Mouse (Mus musculus) cerebellum, postnatal 25 days (tissue): ENCODE measurements at regions not wholly inside any gene's neighbourhood (a gene's known extent, or its start where the extent isn't known, plus 50 kb on each side); places are given as distances from the start of the nearest gene placed in this dataset.

ENCODE experiments used
- DNase-seq, 2 experiments: peaks; one replicate each; pipeline ENCODE4 v3.0.0; 2021; ENCODE audit warnings: mixed read lengths in 2 of 2

GRCm38 (mm10) chr4:71409867-71410266, 347.9 kb downstream of the Gm11232 start:
- no peak for DNase-seq

- DNase-seq: no peak
These were observed 367.3 kb downstream of the Gm11232 start for GRCm38 (mm10) chr4:71390444-71390843.

DNA sequence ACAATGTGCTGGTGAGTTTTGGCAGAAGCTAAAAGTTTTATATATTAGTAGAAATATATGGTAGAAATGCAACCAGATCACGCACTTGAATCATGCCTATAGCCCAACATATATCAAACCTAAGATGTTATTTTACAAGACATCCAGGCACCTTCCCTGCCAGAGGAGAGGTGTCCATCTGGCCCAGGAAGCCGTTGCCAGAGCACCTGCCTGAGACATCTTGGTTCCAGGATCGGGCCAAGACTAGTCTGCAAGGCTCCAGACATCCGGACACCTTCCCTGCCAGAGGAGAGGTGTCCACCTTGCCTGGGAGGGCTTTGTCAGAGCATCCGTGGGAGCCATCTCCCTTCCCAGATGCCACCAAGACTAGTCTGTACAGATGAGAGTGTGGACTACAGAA, 388.5 kb downstream of the Gm11232 start:
- DNase-seq: no peak

DNA sequence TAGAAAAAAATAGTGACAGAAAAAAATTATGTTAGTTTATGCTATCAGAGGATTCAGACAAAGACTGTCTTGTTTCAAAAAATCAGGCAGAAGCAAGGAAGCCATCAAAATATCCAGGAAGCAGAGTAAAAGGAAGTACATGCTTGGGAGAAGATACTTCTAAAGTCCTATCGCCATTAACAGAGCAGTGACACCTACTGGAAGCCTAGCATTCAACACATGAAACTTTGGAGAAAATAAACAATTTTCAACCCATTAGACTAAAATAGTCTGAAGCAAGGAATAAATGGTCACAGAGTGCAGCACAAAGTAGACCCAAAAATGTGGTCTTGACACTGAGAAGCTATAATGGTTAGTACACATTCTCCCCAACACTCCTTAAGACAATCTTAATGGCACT, 394.0 kb downstream of the Gm11232 start:
- no peak for DNase-seq

DNA sequence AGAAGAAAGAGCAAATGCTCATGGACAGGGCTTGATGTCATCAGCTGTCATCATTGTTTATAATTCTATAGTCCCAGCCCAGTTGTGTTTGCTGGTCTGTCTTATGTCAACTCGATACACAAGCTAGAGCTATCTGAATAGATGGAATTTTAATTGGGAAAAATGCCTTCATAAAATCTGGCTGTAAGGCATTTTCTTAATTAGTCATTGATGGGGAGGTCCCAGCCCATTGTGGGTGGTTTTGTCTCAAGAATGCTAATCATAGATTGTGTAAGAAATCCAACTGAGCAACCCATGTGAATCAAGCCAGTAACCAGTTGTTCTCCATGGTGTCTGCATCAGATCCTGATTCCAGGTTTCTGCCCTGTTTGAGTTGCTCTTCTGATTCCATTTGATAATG, 400.1 kb downstream of the Gm11232 start:
- DNase-seq: no peak

DNA sequence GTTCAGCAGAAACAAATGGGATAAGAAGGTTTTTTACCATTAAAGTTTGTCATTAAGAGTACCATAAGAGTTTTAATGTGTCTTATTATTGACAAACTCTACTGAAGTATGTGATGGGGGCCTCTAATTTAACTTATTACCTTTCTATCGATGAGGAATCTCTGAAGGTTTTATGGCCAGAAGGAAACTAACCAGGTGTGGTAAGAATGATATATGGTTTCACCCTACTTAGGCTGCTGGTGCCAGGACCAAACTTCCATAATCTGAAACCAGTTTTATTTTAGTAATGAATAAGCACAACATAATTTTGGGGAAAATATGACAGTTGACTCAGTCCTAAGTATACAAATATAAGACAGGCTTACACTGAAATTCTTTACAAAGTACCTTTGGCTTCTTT, 401.1 kb downstream of the Gm11232 start:
- DNase-seq: no peak

GRCm38 (mm10) chr4:71356310-71356709, 401.5 kb downstream of the Gm11232 start:
- DNase-seq: no peak

DNA sequence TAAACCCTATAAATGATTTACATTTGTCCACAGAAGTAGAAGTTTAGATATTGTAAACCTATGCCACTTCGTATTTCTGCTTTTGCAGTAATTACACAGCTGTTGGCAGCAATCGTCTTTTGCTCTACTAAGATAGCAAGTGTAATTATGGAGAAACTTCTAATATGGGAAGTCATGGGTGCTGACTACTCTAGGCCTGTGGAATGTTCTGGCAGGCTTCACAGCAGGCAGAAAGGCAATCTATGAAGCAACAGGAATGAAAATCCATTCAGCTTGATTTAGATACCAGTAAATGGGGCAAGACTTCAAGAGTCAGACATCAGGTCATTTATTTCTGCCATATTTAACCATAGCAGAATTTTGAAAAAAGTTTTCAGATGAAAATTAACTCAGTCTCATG, 405.9 kb downstream of the Gm11232 start:
- no peak for DNase-seq

DNA sequence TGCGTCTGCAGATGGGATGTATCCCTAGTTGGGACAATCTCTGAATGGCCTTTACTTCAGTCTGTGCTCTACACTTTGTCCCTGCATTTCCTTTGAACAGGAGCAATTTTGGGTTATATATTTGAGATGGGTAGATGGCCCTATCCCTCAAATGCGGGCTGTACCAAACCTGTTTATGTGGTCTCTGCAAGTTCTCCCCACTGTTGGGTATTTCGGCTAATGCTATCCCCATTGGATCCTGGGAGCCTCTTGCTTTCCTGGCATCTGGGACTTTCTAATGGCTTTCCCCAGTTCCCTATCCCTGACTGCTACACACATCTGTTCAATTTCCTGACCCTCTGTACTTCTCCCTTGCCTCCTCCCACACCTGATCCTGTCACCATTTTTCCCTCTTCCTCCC, 414.7 kb downstream of the Gm11232 start:
- no peak for DNase-seq

DNA sequence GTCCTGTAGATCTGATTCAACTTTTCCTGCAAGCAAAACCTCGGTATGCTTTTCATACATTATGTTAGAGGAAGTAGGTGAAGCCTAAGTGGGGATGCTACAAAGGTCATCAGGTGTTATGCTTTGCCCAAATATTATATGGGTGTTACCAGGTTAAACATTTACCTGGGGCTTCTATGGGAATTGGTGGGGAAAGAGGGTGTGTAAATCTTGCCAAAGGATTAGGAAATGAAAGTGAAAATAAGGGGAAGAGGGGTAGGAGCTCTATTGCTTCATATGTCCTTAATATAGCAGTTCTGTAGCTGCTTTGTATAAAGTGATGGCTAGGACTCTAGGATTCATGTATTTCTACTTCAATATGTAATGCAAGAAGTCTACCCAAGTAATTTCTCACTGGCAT, 419.2 kb downstream of the Gm11232 start:
- DNase-seq: no peak

GRCm38 (mm10) chr4:71332672-71333071, 425.1 kb downstream of the Gm11232 start:
- no peak for DNase-seq

GRCm38 (mm10) chr4:71332018-71332417, 425.7 kb downstream of the Gm11232 start:
- DNase-seq: peak; percentile 4 to 24

- no peak for DNase-seq
These were observed 441.2 kb downstream of the Gm11232 start for GRCm38 (mm10) chr4:71316605-71317004.

- DNase-seq: no peak
These were observed 450.6 kb downstream of the Gm11232 start for GRCm38 (mm10) chr4:71307176-71307612.

GRCm38 (mm10) chr4:71306690-71307089, 451.1 kb downstream of the Gm11232 start:
- DNase-seq: no peak

DNA sequence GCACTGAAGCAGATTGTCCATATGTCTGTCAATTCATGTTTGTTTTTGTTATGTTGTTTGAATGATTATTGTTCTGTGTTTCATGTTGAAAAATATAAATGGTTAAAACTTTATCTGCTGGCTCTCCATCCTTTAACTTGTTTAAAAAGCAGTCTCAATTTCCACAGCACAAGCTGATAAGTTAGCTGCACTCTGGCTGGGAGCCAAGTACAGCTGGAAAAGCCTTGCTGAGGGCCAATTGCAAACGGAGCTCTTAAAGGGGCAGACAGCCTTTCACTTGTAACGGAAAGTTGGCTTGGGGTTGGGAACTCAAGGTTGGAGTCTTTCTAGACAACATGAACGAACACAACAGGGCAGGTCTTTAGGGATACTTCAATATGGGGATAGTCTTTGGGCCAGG, 462.0 kb downstream of the Gm11232 start:
- DNase-seq: peak in 1 of 2 experiments; percentile 5

GRCm38 (mm10) chr4:71291741-71292149, 466.0 kb downstream of the Gm11232 start:
- DNase-seq: no peak

GRCm38 (mm10) chr4:71291111-71291740, 466.5 kb downstream of the Gm11232 start:
- peak in 1 of 2 experiments; percentile 4 for DNase-seq

- no peak for DNase-seq
These were observed 474.6 kb downstream of the Gm11232 start for GRCm38 (mm10) chr4:71283147-71283546.

GRCm38 (mm10) chr4:71279710-71280109, 478.1 kb downstream of the Gm11232 start:
- no peak for DNase-seq

DNA sequence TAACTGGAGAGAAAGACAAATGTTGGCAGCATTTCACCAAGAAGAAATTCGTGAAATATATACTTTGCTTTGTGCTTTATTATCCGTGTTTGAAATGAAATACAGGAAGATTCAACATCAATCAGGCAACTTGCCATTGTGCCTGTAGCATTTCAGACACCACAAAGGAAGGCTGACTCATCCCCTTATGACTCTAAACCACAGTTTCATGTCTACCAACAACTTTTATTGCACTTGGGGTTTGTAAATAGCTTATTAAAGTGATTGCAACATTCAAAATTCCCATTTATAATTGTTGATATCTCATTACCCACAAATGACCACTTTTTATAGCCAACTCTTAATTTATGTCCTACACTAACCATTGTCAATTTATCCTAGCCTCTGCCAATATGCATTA, 497.9 kb downstream of the Gm11232 start:
- no peak for DNase-seq

- DNase-seq: peak; percentile 7 to 14
These were observed 527.3 kb downstream of the Gm11232 start for GRCm38 (mm10) chr4:71230497-71230872.

- DNase-seq: no peak
These were observed 527.8 kb downstream of the Gm11232 start for GRCm38 (mm10) chr4:71229796-71230496.

DNA sequence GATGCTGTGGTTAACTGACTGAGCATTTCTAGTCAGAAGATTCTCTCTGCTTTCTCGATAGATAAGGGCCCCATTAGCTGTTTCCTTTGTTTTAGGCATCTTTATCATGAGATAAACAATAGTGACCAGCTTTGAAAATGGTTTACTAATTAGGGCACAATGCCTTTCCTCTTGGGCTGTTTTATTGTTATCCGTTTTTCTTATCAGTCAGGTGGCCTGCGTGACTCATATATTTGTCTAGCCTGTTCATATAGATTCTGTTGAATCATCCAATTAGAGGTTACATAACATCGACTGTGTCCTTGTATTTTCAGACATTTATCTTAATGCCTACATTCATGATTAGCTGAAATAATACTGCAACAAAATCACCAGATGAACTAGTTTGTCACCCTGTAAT, 531.1 kb downstream of the Gm11232 start:
- DNase-seq: no peak

GRCm38 (mm10) chr4:71218060-71218459, 539.7 kb downstream of the Gm11232 start:
- no peak for DNase-seq
